11 mouse cellular contexts compared by ENCODE assay signal in the genomic region with DNA sequence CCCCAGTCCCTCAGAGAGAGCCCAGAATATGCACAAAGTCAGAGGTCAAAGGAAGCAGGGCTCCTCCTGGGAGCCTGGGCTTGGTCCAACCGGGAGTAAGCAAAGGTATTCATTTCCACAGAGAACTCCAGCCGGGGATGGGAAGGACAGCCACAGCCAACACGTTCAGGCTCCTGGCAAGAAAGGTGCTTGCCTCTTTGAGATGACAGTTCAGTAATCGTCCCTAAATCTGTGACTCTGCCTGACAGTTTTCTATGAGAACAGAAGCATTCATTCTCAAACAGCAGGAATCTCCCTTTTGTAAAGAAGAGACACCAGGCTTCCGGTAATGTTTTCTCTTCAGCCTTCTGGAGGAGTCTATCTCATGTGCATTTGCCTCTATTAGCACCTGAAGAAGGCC. TPM values are rescaled to one million over a fixed set of nuclear protein-coding genes. Genes with fewer than 3 reads are reported as not detected.
A peak's percentile ranks its signal among the peaks of the same experiment; 100 is the strongest.
DNase-seq lines count a peak whose midpoint lies in the region; ATAC-seq and TF ChIP-seq lines count a peak whose summit lies in the region.
"Had no signal": no experiment of that assay in that cellular context is flagged by ENCODE, and none has a peak within 500 bp of the region (broad histone marks: within the 10 kb centered on the region; RNA-seq: fewer than 3 reads in every experiment).

No protein-coding gene starts in this region.

- ATAC-seq in hindbrain, embryonic 12.5 days (ENCODE audit: low FRiP score), result no peak
- no peak for ATAC-seq in midbrain, embryonic 12.5 days (ENCODE audit: low FRiP score, low read depth)
- ATAC-seq in granulocyte monocyte progenitor cell, adult 5-6 weeks (replicated peaks; ENCODE audit: poor library complexity, severe bottlenecking), result no peak
- ATAC-seq: activated CD4-positive, CD25-positive, alpha-beta regulatory T cell, adult 4 months had no signal

- TF ChIP-seq CTCF in E14TG2a.4 (conservative IDR thresholded peaks at IDR 0.05; ENCODE audit: low read length), result no peak

- WGBS in hindbrain, embryonic 12.5 days, result 27% methylated on average over 5 of the region's 5 CpGs
- 25% methylated on average over 5 of the region's 5 CpGs for WGBS in midbrain, embryonic 12.5 days

- peaks cover 65% of the 10 kb centered on the region for H3K27me3 ChIP-seq in E14TG2a.4 (ENCODE audit: insufficient read depth, low read length)
- peaks cover 35% of the 10 kb centered on the region for H3K27me3 ChIP-seq in hindbrain, embryonic 12.5 days
- 0 out of 2 replicates have a peak, but pooled peaks cover 3% of the 10 kb centered on the region for H3K27me3 ChIP-seq in midbrain, embryonic 12.5 days

- H3K4me2 ChIP-seq in hindbrain, embryonic 12.5 days (replicated peaks), result peak overlapping the region; percentile 87
- peak overlapping the region; percentile 91 for H3K4me2 ChIP-seq in midbrain, embryonic 12.5 days (replicated peaks)

- no peaks in the 10 kb centered on the region for H3K9me3 ChIP-seq in E14TG2a.4 (ENCODE audit: low read length)
- no peaks in the 10 kb centered on the region for H3K9me3 ChIP-seq in hindbrain, embryonic 12.5 days (replicated peaks)
- no peaks in the 10 kb centered on the region for H3K9me3 ChIP-seq in midbrain, embryonic 12.5 days

- 0 out of 2 replicates have a peak overlapping the region, but pooled peaks have one; percentile 1 for H3K27ac ChIP-seq in hindbrain, embryonic 12.5 days
- no peak overlapping the region for H3K27ac ChIP-seq in midbrain, embryonic 12.5 days (replicated peaks)

- H3K4me1 ChIP-seq in E14TG2a.4 (replicated peaks; ENCODE audit: low read depth, low read length), result peaks cover 83% of the 10 kb centered on the region
- peaks cover 76% of the 10 kb centered on the region for H3K4me1 ChIP-seq in hindbrain, embryonic 12.5 days
- peaks cover 85% of the 10 kb centered on the region for H3K4me1 ChIP-seq in midbrain, embryonic 12.5 days

- H3K4me3 ChIP-seq in E14TG2a.4 (replicated peaks; ENCODE audit: low read length), result peak overlapping the region; percentile 64
- no peak overlapping the region for H3K4me3 ChIP-seq in hindbrain, embryonic 12.5 days
- no peak overlapping the region for H3K4me3 ChIP-seq in midbrain, embryonic 12.5 days

- peak overlapping the region; percentile 15 for H3K9ac ChIP-seq in hindbrain, embryonic 12.5 days
- peak overlapping the region; percentile 25; the same call in 1 of the 2 replicates for H3K9ac ChIP-seq in midbrain, embryonic 12.5 days (replicated peaks)

- peak; percentile 76 for DNase-seq in ES-CJ7 (ENCODE audit: low read depth, low spot score)
- DNase-seq in testis, postnatal 14 days (ENCODE audit: low spot score), result no peak
- no peak for DNase-seq in left cerebral cortex, adult 8-10 months (ENCODE audit: low spot score in 2 of 2)
- DNase-seq: lung, postnatal 14 days; retina, postnatal 1 day; thymus, postnatal 4 days had no signal

- H3K36me3 ChIP-seq in E14TG2a.4 (ENCODE audit: insufficient read depth, low read length), result peaks cover 39% of the 10 kb centered on the region
- 0 out of 2 replicates have a peak, but pooled peaks cover 4% of the 10 kb centered on the region for H3K36me3 ChIP-seq in hindbrain, embryonic 12.5 days
- 0 out of 2 replicates have a peak, but pooled peaks cover 8% of the 10 kb centered on the region for H3K36me3 ChIP-seq in midbrain, embryonic 12.5 days

RNA-seq across cellular contexts. Expression of a gene that starts 4.6 kb away (rescaled TPM):
- 40.6 and 41.7 TPM in 2 replicates for polyA plus RNA-seq in hindbrain, embryonic 12.5 days (2016; fragmentation: Nextera tagmentation; extraction: Ambion mirVana)
- polyA plus RNA-seq in midbrain, embryonic 12.5 days (2016; fragmentation: Nextera tagmentation; extraction: Ambion mirVana), result 34.5 and 35.3 TPM in 2 replicates
- total RNA-seq in left cerebral cortex, adult 8-10 months (2022), result 10 to 100 TPM; 39.9 to 63.6 (median 49.6) TPM
- 16.9 and 29.3 TPM in 2 replicates for total RNA-seq in granulocyte monocyte progenitor cell, adult 5-6 weeks (2014; fragmentation: Nextera tagmentation)
- total RNA-seq in granulocyte monocyte progenitor cell, adult 5-6 weeks (2017), result 3.4 and 4.0 TPM in 2 replicates
